Mouse (Mus musculus) midbrain, embryonic 10.5 days (tissue): ENCODE measurements around the gene Hexim2. TPM values are rescaled to one million over a fixed set of nuclear protein-coding genes. Genes with fewer than 3 reads are reported as not detected.

Experiments used
- polyA plus RNA-seq: library from polyadenylated mRNA; unstranded; fragments of >200 nt; fragmentation: Nextera tagmentation; extraction: Ambion mirVana; gene quantifications from 2 replicates; pipeline ENCODE4 v1.2.1, GENCODE M21; 2016

The Hexim2 gene
- polyA plus RNA-seq, 1 experiment from 2014 or later = 7.8 TPM

Other genes starting within 250 kb of the Hexim2 start
- gene Fam187a, start 247.3 kb upstream of the Hexim2 start, polyA plus RNA-seq = not detected in 2 replicates
- 0.05 and 0.09 TPM in 2 replicates for gene Gfap, start 231.5 kb upstream of the Hexim2 start, polyA plus RNA-seq
- 12.4 and 14.0 TPM in 2 replicates for gene Kif18b, start 207.3 kb upstream of the Hexim2 start, polyA plus RNA-seq
- 3.0 and 5.8 TPM in 2 replicates for gene C1ql1, start 185.7 kb upstream of the Hexim2 start, polyA plus RNA-seq
- gene Nmt1, start 104.2 kb upstream of the Hexim2 start, polyA plus RNA-seq = 57.3 and 61.8 TPM in 2 replicates
- 265 and 287 TPM in 2 replicates for gene Dcakd, start 104.1 kb upstream of the Hexim2 start, polyA plus RNA-seq
- gene Plcd3, start 30.8 kb upstream of the Hexim2 start, polyA plus RNA-seq = 1.4 TPM in 2 replicates
- gene Acbd4, start 30.7 kb upstream of the Hexim2 start, polyA plus RNA-seq = 10.7 and 12.5 TPM in 2 replicates
- 2.3 and 2.7 TPM in 2 replicates for gene Hexim1, start 16.2 kb upstream of the Hexim2 start, polyA plus RNA-seq
- gene Fmnl1, start 38.7 kb downstream of the Hexim2 start, polyA plus RNA-seq = 1.1 and 1.2 TPM in 2 replicates
- gene 1700023F06Rik, start 76.1 kb downstream of the Hexim2 start, polyA plus RNA-seq = 0.10 and 0.11 TPM in 2 replicates
- not detected in 2 replicates for gene Spata32, start 86.0 kb downstream of the Hexim2 start, polyA plus RNA-seq
- 4.4 and 5.4 TPM in 2 replicates for gene Map3k14, start 135.0 kb downstream of the Hexim2 start, polyA plus RNA-seq
- gene Arhgap27, start 231.3 kb downstream of the Hexim2 start, polyA plus RNA-seq = 3.8 and 4.1 TPM in 2 replicates